Mouse (Mus musculus) layer of hippocampus, postnatal 25 days (tissue): Measurements from ENCODE around the gene Gm20696. TPM values are rescaled to one million over a fixed set of nuclear protein-coding genes. Genes with fewer than 3 reads are reported as not detected.

ENCODE experiments used
- DNase-seq, 2 experiments: peaks; one replicate each; pipeline ENCODE4 v3.0.0; 2022; ENCODE audit warnings: mixed read lengths in 2 of 2, low spot score in 1 of 2; ENCODE audit errors: extremely low spot score in 1 of 2
- total RNA-seq, 2 experiments: library from RNA; stranded (reverse); gene quantifications; 2 replicates each; pipeline ENCODE4 v1.2.3; 2021

Gene Gm20696
- total RNA-seq, 2 experiments from 2014 or later = 6.5 to 7.8 TPM

- DNase-seq = no peak
Observed at GRCm38 (mm10) chr6:99274222-99274621, 392.4 kb downstream of the Gm20696 start.

DNA sequence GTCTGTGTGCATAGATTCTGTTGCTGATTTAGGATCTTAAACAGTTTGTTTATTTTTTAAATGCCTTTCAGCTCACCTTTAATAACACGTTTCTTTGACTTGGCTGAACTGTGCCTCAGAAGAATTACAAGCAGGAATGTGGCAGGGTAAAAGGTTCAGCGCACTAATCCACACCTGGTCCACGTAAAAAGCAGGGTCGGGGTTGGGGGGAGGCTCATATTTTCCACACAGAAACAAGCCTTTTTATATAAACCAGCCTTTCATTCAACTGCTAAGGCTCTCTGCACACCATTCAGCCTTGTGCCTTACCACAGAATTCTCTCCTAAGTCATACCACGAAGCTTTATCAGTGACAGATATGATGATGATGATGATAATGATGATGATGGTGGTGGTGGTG is 393.4 kb downstream of the Gm20696 start:
- no peak for DNase-seq

DNA sequence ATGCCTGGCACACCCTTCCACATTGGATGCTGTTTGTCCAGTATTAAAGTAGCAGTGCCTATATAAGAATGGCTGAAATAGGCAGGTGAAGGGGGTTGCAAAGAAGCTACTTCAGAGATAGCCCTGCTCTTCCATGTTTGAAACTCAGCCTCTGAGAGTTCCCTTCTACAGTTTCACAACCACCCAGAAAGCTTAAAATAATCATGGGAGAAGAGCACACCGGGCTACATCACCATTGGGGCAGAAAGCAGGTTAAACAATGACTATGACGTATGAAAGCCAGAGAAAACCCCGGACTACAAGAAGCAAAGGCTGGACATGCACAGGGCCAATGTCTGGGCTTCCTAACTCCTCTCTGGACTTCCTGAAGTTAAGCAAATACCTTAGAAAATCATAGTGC is 394.4 kb downstream of the Gm20696 start:
- DNase-seq = no peak

GRCm38 (mm10) chr6:99271741-99272140 is 394.9 kb downstream of the Gm20696 start:
- no peak for DNase-seq

DNA sequence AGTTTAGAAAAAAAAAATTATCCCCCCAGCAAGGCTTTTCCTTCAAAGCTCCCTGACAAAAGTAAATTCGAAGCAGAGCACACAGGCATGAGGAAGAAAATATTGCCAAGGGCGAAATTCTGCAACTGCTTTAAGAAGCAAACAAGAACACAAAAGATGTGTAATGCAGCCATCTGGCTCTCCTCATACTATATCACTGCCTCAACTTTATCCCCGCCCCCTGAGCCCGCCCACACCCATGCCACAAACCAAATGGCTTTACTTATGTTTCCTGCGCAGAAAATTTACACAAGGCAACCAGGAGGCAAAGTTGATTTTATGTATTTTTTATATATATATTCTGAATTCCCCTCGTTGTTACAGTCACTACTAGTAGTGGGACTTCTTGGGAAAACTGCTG is 396.7 kb downstream of the Gm20696 start:
- no peak for DNase-seq

DNA sequence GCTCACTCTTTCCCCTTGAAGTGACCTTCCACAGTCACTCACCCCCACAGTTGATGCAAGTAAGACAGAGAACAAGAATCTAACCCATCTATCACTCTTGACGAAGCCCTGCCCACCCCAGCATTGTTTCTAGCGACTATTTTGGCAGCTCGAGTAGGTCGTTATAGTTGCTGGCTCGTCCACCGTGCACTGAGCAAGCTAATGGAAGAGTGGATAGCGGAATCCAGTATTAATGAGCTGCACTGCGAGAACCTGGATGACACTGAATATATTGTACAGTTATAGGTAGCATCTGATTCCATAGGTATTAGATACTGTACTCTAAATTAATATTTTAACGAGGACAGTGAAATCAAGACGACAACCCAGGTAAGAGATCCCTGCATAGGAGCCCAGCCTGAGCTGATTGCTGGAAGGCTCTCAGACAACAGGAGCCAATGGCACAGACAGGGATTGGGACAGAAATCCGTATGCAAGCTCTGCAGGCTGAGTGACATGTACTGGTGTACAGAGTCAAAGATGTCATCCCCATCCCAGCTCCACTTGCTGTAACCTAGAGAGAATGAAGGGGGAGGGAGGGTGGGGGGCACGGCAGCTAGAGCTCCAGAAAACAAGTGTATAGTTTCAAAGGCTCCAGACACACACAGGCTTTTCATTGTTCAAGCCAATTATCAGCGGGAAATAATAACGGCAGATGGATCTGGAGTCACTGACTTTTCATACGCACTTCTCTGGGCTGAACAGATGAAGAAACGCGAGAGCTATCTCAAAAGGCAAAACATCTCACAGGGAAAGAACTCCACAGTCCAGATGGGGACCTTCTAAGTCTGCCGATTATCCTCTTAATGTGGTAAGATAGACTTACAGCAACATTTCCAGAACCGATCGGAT is 398.2 kb downstream of the Gm20696 start:
- DNase-seq = no peak

GRCm38 (mm10) chr6:99265945-99266656 is 400.5 kb downstream of the Gm20696 start:
- peak in 1 of 2 experiments; percentile 16 for DNase-seq

- DNase-seq = no peak
Observed at GRCm38 (mm10) chr6:99265173-99265572, 401.4 kb downstream of the Gm20696 start.

GRCm38 (mm10) chr6:99264192-99265093 is 402.2 kb downstream of the Gm20696 start:
- DNase-seq = no peak

DNA sequence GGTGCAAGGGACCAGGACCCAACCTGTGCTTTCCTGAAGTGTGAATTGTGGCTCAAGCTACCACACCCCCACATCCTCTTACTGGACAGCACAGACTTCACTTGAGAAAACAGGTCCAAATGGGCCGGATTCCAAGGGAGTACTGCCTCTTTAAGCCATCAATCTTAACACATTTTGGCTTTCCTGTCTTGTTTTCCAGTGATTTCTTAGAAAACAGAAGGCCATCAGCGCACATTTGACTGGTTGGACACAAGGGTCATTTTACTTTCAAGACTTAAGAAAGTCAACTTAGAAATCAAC is 402.8 kb downstream of the Gm20696 start:
- DNase-seq = no peak

GRCm38 (mm10) chr6:99263061-99263885 is 403.3 kb downstream of the Gm20696 start:
- no peak for DNase-seq

- no peak for DNase-seq
Observed at GRCm38 (mm10) chr6:99261737-99262130, 404.9 kb downstream of the Gm20696 start.

GRCm38 (mm10) chr6:99260941-99261736 is 405.5 kb downstream of the Gm20696 start:
- no peak for DNase-seq

- DNase-seq = no peak
Observed at GRCm38 (mm10) chr6:99258346-99258745, 408.3 kb downstream of the Gm20696 start.

DNA sequence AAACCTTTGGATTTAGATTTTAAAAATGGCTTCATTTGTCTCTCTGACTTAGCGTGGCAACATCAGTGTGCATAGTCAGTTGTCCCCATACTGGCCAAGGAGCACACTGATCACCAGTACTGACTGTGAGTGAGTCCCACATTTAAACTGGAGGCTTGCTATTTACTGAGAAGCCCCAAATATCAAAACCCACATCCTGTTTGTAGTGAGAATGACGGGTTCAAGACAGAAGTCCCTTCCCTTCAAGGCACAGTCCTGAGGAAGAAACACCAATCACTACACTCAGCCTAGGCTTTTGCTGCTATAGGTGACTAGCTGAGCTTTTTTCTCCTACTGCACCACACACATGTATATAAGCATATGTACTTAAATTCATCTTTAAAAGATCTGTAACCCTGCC is 408.9 kb downstream of the Gm20696 start:
- no peak for DNase-seq

- no peak for DNase-seq
Observed at GRCm38 (mm10) chr6:99253331-99253730, 413.3 kb downstream of the Gm20696 start.

DNA sequence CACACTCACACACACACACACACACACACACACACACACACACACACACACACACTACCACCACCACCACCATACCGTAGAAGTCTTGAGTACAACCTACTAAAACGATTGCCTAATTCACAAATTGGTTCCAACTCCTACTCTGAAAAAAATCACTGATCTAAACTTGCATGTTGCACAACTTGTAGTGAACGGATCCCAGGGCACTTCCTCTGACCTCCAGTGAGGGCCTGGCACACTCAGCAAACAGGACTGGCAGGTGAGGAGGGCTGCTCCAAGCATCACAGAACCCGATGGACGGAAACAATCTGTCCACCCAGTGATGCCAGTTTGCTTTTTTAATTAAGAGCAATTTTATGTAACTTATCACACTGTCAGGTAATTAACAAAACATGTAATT is 413.8 kb downstream of the Gm20696 start:
- no peak for DNase-seq

GRCm38 (mm10) chr6:99251924-99252323 is 414.7 kb downstream of the Gm20696 start:
- DNase-seq = no peak

- no peak for DNase-seq
Observed at GRCm38 (mm10) chr6:99251222-99251621, 415.4 kb downstream of the Gm20696 start.
